Mouse (Mus musculus): ENCODE results near the gene Fbxl13. TPM values are rescaled to one million over a fixed set of nuclear protein-coding genes. Genes with fewer than 3 reads are reported as not detected.

The Fbxl13 gene
- not detected in 2 replicates for total RNA-seq (2017)

GRCm38 (mm10) chr5:21645439-21646132 is at the start of gene Fbxl13, which contains the start of gene Armc10:
Gene Fbxl13, minus strand, starts transcription at chr5:21645634.
Gene Armc10, plus strand, starts transcription at chr5:21645813.
- peak; percentile 81 for ATAC-seq (ENCODE audit: extremely low read depth, insufficient number of reproducible peaks, low FRiP score, poor library complexity, severe bottlenecking)

- ATAC-seq (ENCODE audit: extremely low read depth, insufficient number of reproducible peaks, low FRiP score, poor library complexity, severe bottlenecking), result no peak
These were observed 49.5 kb upstream of the Fbxl13 start for GRCm38 (mm10) chr5:21694854-21695490.

- no peak for ATAC-seq (ENCODE audit: extremely low read depth, insufficient number of reproducible peaks, low FRiP score, poor library complexity, severe bottlenecking)
These were observed 48.0 kb upstream of the Fbxl13 start for GRCm38 (mm10) chr5:21693372-21693870.

GRCm38 (mm10) chr5:21692230-21692629 is 46.8 kb upstream of the Fbxl13 start:
- ATAC-seq (ENCODE audit: extremely low read depth, insufficient number of reproducible peaks, low FRiP score, poor library complexity, severe bottlenecking), result no peak

GRCm38 (mm10) chr5:21687042-21687441 is 41.6 kb upstream of the Fbxl13 start:
- no peak for ATAC-seq (ENCODE audit: extremely low read depth, insufficient number of reproducible peaks, low FRiP score, poor library complexity, severe bottlenecking)

- ATAC-seq (ENCODE audit: extremely low read depth, insufficient number of reproducible peaks, low FRiP score, poor library complexity, severe bottlenecking), result no peak
These were observed 39.6 kb upstream of the Fbxl13 start for GRCm38 (mm10) chr5:21685001-21685400.

- no peak for ATAC-seq (ENCODE audit: extremely low read depth, insufficient number of reproducible peaks, low FRiP score, poor library complexity, severe bottlenecking)
These were observed 38.4 kb upstream of the Fbxl13 start for GRCm38 (mm10) chr5:21683811-21684210.

GRCm38 (mm10) chr5:21680940-21681339 is 35.5 kb upstream of the Fbxl13 start:
- no peak for ATAC-seq (ENCODE audit: extremely low read depth, insufficient number of reproducible peaks, low FRiP score, poor library complexity, severe bottlenecking)

GRCm38 (mm10) chr5:21680029-21680428 is 34.6 kb upstream of the Fbxl13 start:
- ATAC-seq (ENCODE audit: extremely low read depth, insufficient number of reproducible peaks, low FRiP score, poor library complexity, severe bottlenecking), result no peak

- no peak for ATAC-seq (ENCODE audit: extremely low read depth, insufficient number of reproducible peaks, low FRiP score, poor library complexity, severe bottlenecking)
These were observed 32.9 kb upstream of the Fbxl13 start for GRCm38 (mm10) chr5:21678363-21678762.

GRCm38 (mm10) chr5:21677939-21678338 is 32.5 kb upstream of the Fbxl13 start:
- no peak for ATAC-seq (ENCODE audit: extremely low read depth, insufficient number of reproducible peaks, low FRiP score, poor library complexity, severe bottlenecking)

- no peak for ATAC-seq (ENCODE audit: extremely low read depth, insufficient number of reproducible peaks, low FRiP score, poor library complexity, severe bottlenecking)
These were observed 30.1 kb upstream of the Fbxl13 start for GRCm38 (mm10) chr5:21675494-21675893.

GRCm38 (mm10) chr5:21675019-21675418 is 29.6 kb upstream of the Fbxl13 start:
- ATAC-seq (ENCODE audit: extremely low read depth, insufficient number of reproducible peaks, low FRiP score, poor library complexity, severe bottlenecking), result no peak

- ATAC-seq (ENCODE audit: extremely low read depth, insufficient number of reproducible peaks, low FRiP score, poor library complexity, severe bottlenecking), result no peak
These were observed 28.3 kb upstream of the Fbxl13 start for GRCm38 (mm10) chr5:21673742-21674141.

- peak; percentile 37; the same call in 1 of the 2 replicates for ATAC-seq (ENCODE audit: extremely low read depth, insufficient number of reproducible peaks, low FRiP score, poor library complexity, severe bottlenecking)
These were observed 27.6 kb upstream of the Fbxl13 start for GRCm38 (mm10) chr5:21672812-21673635.

- ATAC-seq (ENCODE audit: extremely low read depth, insufficient number of reproducible peaks, low FRiP score, poor library complexity, severe bottlenecking), result no peak
These were observed 23.9 kb upstream of the Fbxl13 start for GRCm38 (mm10) chr5:21669307-21669706.

- ATAC-seq (ENCODE audit: extremely low read depth, insufficient number of reproducible peaks, low FRiP score, poor library complexity, severe bottlenecking), result no peak
These were observed 22.0 kb upstream of the Fbxl13 start for GRCm38 (mm10) chr5:21667191-21668137.

- ATAC-seq (ENCODE audit: extremely low read depth, insufficient number of reproducible peaks, low FRiP score, poor library complexity, severe bottlenecking), result no peak
These were observed 17.6 kb upstream of the Fbxl13 start for GRCm38 (mm10) chr5:21663081-21663480.
